Mouse (Mus musculus) lung, embryonic 16.5 days (tissue): ENCODE data around the gene Olfr583. TPM values are rescaled to one million over a fixed set of nuclear protein-coding genes. Genes with fewer than 3 reads are reported as not detected.

Experiments
- ATAC-seq: fragments of 200-750 bp; cut with Nextera tagmentation; 2 replicates; pipeline ENCODE4 v1.8.0; 2017; ENCODE audit warnings: low read depth, mild to moderate bottlenecking, moderate library complexity
- H3K27ac ChIP-seq: fragments of 300-500 bp; sonication (generic); 2 replicates; pipeline ENCODE4 v1.5.1; 2014; ENCODE audit warnings: mild to moderate bottlenecking, control low read depth, low read length
- H3K27me3 ChIP-seq: fragments of 300-500 bp; sonication (generic); 2 replicates; pipeline ENCODE4 v1.6.1; 2014; ENCODE audit warnings: low read depth, low read length, mixed read lengths; ENCODE audit not compliant: control insufficient read depth, insufficient read depth
- H3K36me3 ChIP-seq: fragments of 300-500 bp; sonication (generic); 2 replicates; pipeline ENCODE4 v1.6.1; 2014; ENCODE audit warnings: low read length; ENCODE audit not compliant: control insufficient read depth, insufficient read depth
- H3K4me1 ChIP-seq: fragments of 300-500 bp; sonication (generic); replicated peaks from 2 replicates; pipeline ENCODE4 v1.6.1; 2014; ENCODE audit warnings: low read length, mixed read lengths; ENCODE audit not compliant: control insufficient read depth, insufficient read depth
- H3K4me2 ChIP-seq: fragments of 300-500 bp; sonication (generic); 2 replicates; pipeline ENCODE4 v1.6.1; 2014; ENCODE audit warnings: low read depth, low read length, control low read depth
- H3K4me3 ChIP-seq: fragments of 300-500 bp; sonication (generic); 2 replicates; pipeline ENCODE4 v1.5.1; 2014; ENCODE audit warnings: mild to moderate bottlenecking, low read length, control low read depth
- H3K9ac ChIP-seq: fragments of 300-500 bp; sonication (generic); 2 replicates; pipeline ENCODE4 v1.6.1; 2014; ENCODE audit warnings: low read length, control low read depth
- H3K9me3 ChIP-seq: fragments of 300-500 bp; sonication (generic); 2 replicates; pipeline ENCODE4 v1.6.1; 2016; ENCODE audit warnings: low read length; ENCODE audit not compliant: control insufficient read depth
- WGBS: fragments of 180-500 bp; shearing (Covaris S2); extraction: QIAGEN DNeasy Blood & Tissue Kit; methylation state at CpG from one replicate; pipeline ENCODE4 v1.1.7; 2014; 5-methylcytosine and 5-hydroxymethylcytosine counted together
- polyA plus RNA-seq: library from polyadenylated mRNA; unstranded; fragments of >200 nt; fragmentation: Nextera tagmentation; extraction: Ambion mirVana; gene quantifications from 2 replicates; pipeline ENCODE4 v1.2.1, GENCODE M21; 2015

Gene Olfr583
- polyA plus RNA-seq: not detected in 2 replicates

GRCm38 (mm10) chr7:103051000-103051399, at the start of gene Olfr583:
Gene Olfr583, plus strand, starts transcription at chr7:103051300.
- Histone ChIP-seq H3K4me2 (no peak within 1 kb of the TSS), H3K27me3 (no peaks in the 10 kb centered on the region), H3K4me3 (no peak within 1 kb of the TSS), H3K9me3 (no peaks in the 10 kb centered on the region), H3K9ac (no peak within 1 kb of the TSS), H3K36me3 (no peaks in the 10 kb centered on the region), H3K4me1 (no peaks in the 10 kb centered on the region), H3K27ac (no peak within 1 kb of the TSS)
- ATAC-seq: no peak
- WGBS: 76% methylated on average over 1 of the region's 1 CpGs

GRCm38 (mm10) chr7:103037724-103038123, 13.4 kb upstream of the Olfr583 start, which contains the start of gene Olfr582:
Gene Olfr582, plus strand, starts transcription at chr7:103038024.
- no peaks in the 10 kb centered on the region for H3K4me1 ChIP-seq
- H3K27me3 ChIP-seq: no peaks in the 10 kb centered on the region
- no peak within 1 kb of the TSS for H3K4me3 ChIP-seq
- H3K9ac ChIP-seq: no peak within 1 kb of the TSS
- H3K36me3 ChIP-seq: no peaks in the 10 kb centered on the region
- H3K4me2 ChIP-seq: no peak within 1 kb of the TSS
- H3K27ac ChIP-seq: no peak within 1 kb of the TSS
- no peak for ATAC-seq
- H3K9me3 ChIP-seq: no peaks in the 10 kb centered on the region

- H3K4me3 ChIP-seq: no peak within 1 kb of the TSS
- ATAC-seq: no peak
- no peak within 1 kb of the TSS for H3K9ac ChIP-seq
- H3K4me1 ChIP-seq: no peaks in the 10 kb centered on the region
- no peak within 1 kb of the TSS for H3K4me2 ChIP-seq
- H3K9me3 ChIP-seq: peaks cover 3% of the 10 kb centered on the region; the same call in 1 of the 2 replicates
- 78% methylated on average over 1 of the region's 1 CpGs for WGBS
- no peaks in the 10 kb centered on the region for H3K36me3 ChIP-seq
- no peak within 1 kb of the TSS for H3K27ac ChIP-seq
- H3K27me3 ChIP-seq: no peaks in the 10 kb centered on the region
Measured at GRCm38 (mm10) chr7:103081585-103081984, 30.5 kb downstream of the Olfr583 start, which contains the start of gene Olfr584. Gene Olfr584, plus strand, starts transcription at chr7:103081885.

GRCm38 (mm10) chr7:103097420-103097819, 46.3 kb downstream of the Olfr583 start, which contains the start of gene Olfr585:
Gene Olfr585, plus strand, starts transcription at chr7:103097720.
- H3K4me2 ChIP-seq: no peak within 1 kb of the TSS
- H3K9me3 ChIP-seq: no peaks in the 10 kb centered on the region
- no peak within 1 kb of the TSS for H3K4me3 ChIP-seq
- ATAC-seq: no peak
- 76% methylated on average over 1 of the region's 1 CpGs for WGBS
- no peaks in the 10 kb centered on the region for H3K36me3 ChIP-seq
- no peak within 1 kb of the TSS for H3K9ac ChIP-seq
- H3K27me3 ChIP-seq: no peaks in the 10 kb centered on the region
- no peaks in the 10 kb centered on the region for H3K4me1 ChIP-seq
- H3K27ac ChIP-seq: no peak within 1 kb of the TSS

Other genes starting within 250 kb of the Olfr583 start
- not detected in 2 replicates for gene Olfr564, start 247.8 kb upstream of the Olfr583 start, polyA plus RNA-seq
- not detected in 2 replicates for gene Olfr566, start 192.5 kb upstream of the Olfr583 start, polyA plus RNA-seq
- gene Olfr568, start 174.2 kb upstream of the Olfr583 start, polyA plus RNA-seq: not detected in 2 replicates
- not detected in 2 replicates for gene Olfr569, start 160.4 kb upstream of the Olfr583 start, polyA plus RNA-seq
- gene Olfr570, start 156.7 kb upstream of the Olfr583 start, polyA plus RNA-seq: not detected in 2 replicates
- gene Olfr571, start 133.8 kb upstream of the Olfr583 start, polyA plus RNA-seq: not detected in 2 replicates
- gene Olfr572, start 126.9 kb upstream of the Olfr583 start, polyA plus RNA-seq: not detected in 2 replicates
- gene Olfr573-ps1, start 108.7 kb upstream of the Olfr583 start, polyA plus RNA-seq: not detected in 2 replicates
- gene Olfr574, start 102.8 kb upstream of the Olfr583 start, polyA plus RNA-seq: not detected in 2 replicates
- gene Olfr575, start 92.5 kb upstream of the Olfr583 start, polyA plus RNA-seq: not detected in 2 replicates
- gene Olfr576, start 88.6 kb upstream of the Olfr583 start, polyA plus RNA-seq: not detected in 2 replicates
- gene Olfr577, start 75.4 kb upstream of the Olfr583 start, polyA plus RNA-seq: not detected in 2 replicates
- gene Olfr578, start 62.0 kb upstream of the Olfr583 start, polyA plus RNA-seq: not detected in 2 replicates
- gene Olfr582, start 13.3 kb upstream of the Olfr583 start, polyA plus RNA-seq: not detected in 2 replicates
- not detected in 2 replicates for gene Olfr584, start 30.6 kb downstream of the Olfr583 start, polyA plus RNA-seq
- not detected in 2 replicates for gene Olfr585, start 46.4 kb downstream of the Olfr583 start, polyA plus RNA-seq
- gene Olfr586, start 74.3 kb downstream of the Olfr583 start, polyA plus RNA-seq: not detected in 2 replicates
- gene Olfr588-ps1, start 89.6 kb downstream of the Olfr583 start, polyA plus RNA-seq: not detected in 2 replicates
- not detected in 2 replicates for gene Olfr589, start 105.1 kb downstream of the Olfr583 start, polyA plus RNA-seq
- not detected in 2 replicates for gene Olfr591, start 127.0 kb downstream of the Olfr583 start, polyA plus RNA-seq
- not detected in 2 replicates for gene Olfr592, start 133.5 kb downstream of the Olfr583 start, polyA plus RNA-seq
- gene Olfr593, start 160.6 kb downstream of the Olfr583 start, polyA plus RNA-seq: not detected in 2 replicates
- not detected in 2 replicates for gene Olfr594, start 165.7 kb downstream of the Olfr583 start, polyA plus RNA-seq
- gene Usp17ld, start 201.2 kb downstream of the Olfr583 start, polyA plus RNA-seq: not detected in 2 replicates